10 mouse cellular contexts compared by ENCODE assay signal in the genomic region with DNA sequence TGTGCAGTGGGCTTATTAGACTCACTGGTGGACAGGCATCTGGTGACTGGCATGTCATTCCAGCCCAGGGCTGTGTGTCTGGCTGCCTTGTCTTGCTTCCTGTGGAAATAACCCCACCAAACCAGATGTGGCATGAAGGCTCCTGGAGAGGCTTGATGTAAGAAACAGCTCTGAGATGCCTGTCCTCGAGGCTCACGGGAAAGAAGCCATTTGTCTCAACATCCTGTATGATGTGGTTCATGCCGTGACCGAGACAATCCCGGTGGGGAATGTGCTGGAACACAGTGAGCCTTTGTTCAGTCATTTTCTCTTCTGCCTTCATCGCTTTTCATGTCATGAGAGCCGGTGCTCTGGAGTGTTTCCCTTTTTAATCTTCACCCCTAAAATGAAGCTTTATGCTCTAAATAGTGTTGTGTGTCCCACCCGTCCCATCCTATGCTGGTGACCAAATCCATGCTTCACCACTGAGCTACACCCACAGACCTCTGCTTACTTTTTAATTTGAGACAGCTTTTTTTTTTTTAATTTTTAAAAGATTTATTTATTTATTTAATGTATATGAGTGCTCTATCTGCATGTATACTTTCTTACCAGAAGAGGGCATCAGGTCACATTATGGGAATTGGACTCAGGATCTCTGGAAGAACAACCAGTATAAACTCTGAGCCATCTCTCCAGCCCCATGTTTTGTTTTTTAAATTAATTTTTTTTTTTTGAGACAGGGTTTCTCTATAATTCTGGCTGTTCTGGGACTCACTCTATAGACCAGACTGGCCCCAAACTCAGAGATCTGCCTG. TPM values are rescaled to one million over a fixed set of nuclear protein-coding genes. Genes with fewer than 3 reads are reported as not detected.
DNase-seq lines count a peak whose midpoint lies in the region; ATAC-seq and TF ChIP-seq lines count a peak whose summit lies in the region.
"Had no signal": no experiment of that assay in that cellular context is flagged by ENCODE, and none has a peak within 500 bp of the region (broad histone marks: within the 10 kb centered on the region; RNA-seq: fewer than 3 reads in every experiment).

No protein-coding gene starts in this region.

- no peak overlapping the region for H3K4me2 ChIP-seq in embryonic facial prominence, embryonic 15.5 days (replicated peaks)
- H3K4me2 ChIP-seq in intestine, postnatal 0 days (replicated peaks; ENCODE audit: low read depth): no peak overlapping the region
- H3K4me2 ChIP-seq: midbrain, embryonic 12.5 days had no signal

- no peak for ATAC-seq in embryonic facial prominence, embryonic 15.5 days (ENCODE audit: insufficient number of reproducible peaks, low FRiP score, low TSS enrichment, low read depth)
- no peak for ATAC-seq in intestine, postnatal 0 days

- no peak overlapping the region for H3K9ac ChIP-seq in embryonic facial prominence, embryonic 15.5 days
- H3K9ac ChIP-seq in intestine, postnatal 0 days (ENCODE audit: low read depth, low read length): no peak overlapping the region
- H3K9ac ChIP-seq: midbrain, embryonic 12.5 days had no signal

- 45% methylated on average over 8 of the region's 8 CpGs for WGBS in embryonic facial prominence, embryonic 15.5 days
- 88% methylated on average over 8 of the region's 8 CpGs for WGBS in intestine, postnatal 0 days

- intact Hi-C loops in left cerebral cortex, adult 2 months (cut with DNase I): no loop called here
- intact Hi-C loops in left cerebral cortex, postnatal 10 days (cut with DNase I): no loop called here

- H3K27me3 ChIP-seq in embryonic facial prominence, embryonic 15.5 days: no peaks in the 10 kb centered on the region
- no peaks in the 10 kb centered on the region for H3K27me3 ChIP-seq in intestine, postnatal 0 days (replicated peaks; ENCODE audit: control insufficient read depth, insufficient read depth, low read length)
- H3K27me3 ChIP-seq: midbrain, embryonic 12.5 days had no signal

- peak; percentile 37 for TF ChIP-seq CTCF in left cerebral cortex, adult 2 months (IDR thresholded peaks at IDR 0.05)
- TF ChIP-seq CTCF in intestine, postnatal 0 days (IDR thresholded peaks at IDR 0.05; ENCODE audit: low read depth): peak; percentile 46

- no peaks in the 10 kb centered on the region for H3K9me3 ChIP-seq in embryonic facial prominence, embryonic 15.5 days (replicated peaks)
- H3K9me3 ChIP-seq in intestine, postnatal 0 days (ENCODE audit: control insufficient read depth): no peaks in the 10 kb centered on the region
- H3K9me3 ChIP-seq: midbrain, embryonic 12.5 days had no signal

- no peak for DNase-seq in left cerebral cortex, adult 2 months (ENCODE audit: extremely low spot score in 1 of 2, low spot score in 2 of 2)
- no peak for DNase-seq in left cerebral cortex, postnatal 10 days (ENCODE audit: extremely low spot score in 1 of 2, low spot score in 2 of 2)
- peak; percentile 38 for DNase-seq in NIH3T3 (ENCODE audit: low read depth)
- no peak for DNase-seq in thymus, postnatal 4 days
- DNase-seq in cerebellum, adult 8-10 months: no peak
- DNase-seq in cerebellum, postnatal 4 days (ENCODE audit: low spot score in 2 of 2): no peak

- H3K27ac ChIP-seq in left cerebral cortex, adult 2 months: no peak overlapping the region
- peak overlapping the region; percentile 66 for H3K27ac ChIP-seq in embryonic facial prominence, embryonic 15.5 days (replicated peaks)
- no peak overlapping the region for H3K27ac ChIP-seq in intestine, postnatal 0 days (ENCODE audit: low read depth, low read length)
- H3K27ac ChIP-seq: midbrain, embryonic 12.5 days had no signal

- peaks cover 60% of the 10 kb centered on the region for H3K4me1 ChIP-seq in embryonic facial prominence, embryonic 15.5 days
- H3K4me1 ChIP-seq in intestine, postnatal 0 days (replicated peaks; ENCODE audit: control insufficient read depth, insufficient read depth, low read length): peaks cover 19% of the 10 kb centered on the region

- H3K36me3 ChIP-seq in embryonic facial prominence, embryonic 15.5 days: no peaks in the 10 kb centered on the region
- no peaks in the 10 kb centered on the region for H3K36me3 ChIP-seq in intestine, postnatal 0 days (ENCODE audit: control insufficient read depth, insufficient read depth)

- H3K4me3 ChIP-seq in left cerebral cortex, adult 2 months: no peak overlapping the region
- H3K4me3 ChIP-seq in embryonic facial prominence, embryonic 15.5 days (replicated peaks): no peak overlapping the region
- H3K4me3 ChIP-seq in intestine, postnatal 0 days (ENCODE audit: low read depth, low read length): no peak overlapping the region
- H3K4me3 ChIP-seq: midbrain, embryonic 12.5 days had no signal

RNA-seq across cellular contexts. Expression of a gene that starts 15.4 kb away (rescaled TPM):
- total RNA-seq in left cerebral cortex, adult 2 months (2021): 10 to 100 TPM; 31.4 to 62.5 TPM
- 10 to 100 TPM; 20.8 to 22.7 TPM for total RNA-seq in left cerebral cortex, postnatal 10 days (2021)
- polyA plus RNA-seq in embryonic facial prominence, embryonic 15.5 days (2015; fragmentation: Nextera tagmentation; extraction: Ambion mirVana): 46.3 and 48.5 TPM in 2 replicates
- polyA plus RNA-seq in intestine, postnatal 0 days (2015; fragmentation: Nextera tagmentation; extraction: Ambion mirVana): 9.4 and 9.5 TPM in 2 replicates

RNA-seq across cellular contexts. Expression of a gene that starts 20.2 kb away (rescaled TPM):
- not detected for total RNA-seq in left cerebral cortex, adult 2 months (2021)
- not detected for total RNA-seq in left cerebral cortex, postnatal 10 days (2021)
- polyA plus RNA-seq in embryonic facial prominence, embryonic 15.5 days (2015; fragmentation: Nextera tagmentation; extraction: Ambion mirVana): 0.13 TPM in 1 of 2 replicates, not detected in the other
- 10.1 and 11.1 TPM in 2 replicates for polyA plus RNA-seq in intestine, postnatal 0 days (2015; fragmentation: Nextera tagmentation; extraction: Ambion mirVana)
- polyA plus RNA-seq: intestine, embryonic 14.5 days had no signal

RNA-seq across cellular contexts. Expression of a gene that starts 57.4 kb away (rescaled TPM):
- 10 to 100 TPM; 61.5 to 63.2 TPM for total RNA-seq in left cerebral cortex, adult 2 months (2021)
- 100 to 1,000 TPM; 132 to 155 TPM for total RNA-seq in left cerebral cortex, postnatal 10 days (2021)
- 31.0 and 31.9 TPM in 2 replicates for polyA plus RNA-seq in embryonic facial prominence, embryonic 15.5 days (2015; fragmentation: Nextera tagmentation; extraction: Ambion mirVana)
- polyA plus RNA-seq in intestine, postnatal 0 days (2015; fragmentation: Nextera tagmentation; extraction: Ambion mirVana): 4.7 and 6.1 TPM in 2 replicates
